Mouse (Mus musculus) hematopoietic stem cell, adult 5-6 weeks (primary cell): ENCODE results near the gene Ints1. TPM values are rescaled to one million over a fixed set of nuclear protein-coding genes. Genes with fewer than 3 reads are reported as not detected.

Experiments
- ATAC-seq, 2 experiments: fragments of 125-278 bp in 1 of 2; replicated peaks in 1 of 2; 2 replicates each; pipeline ENCODE4 v1.8.0; 2016 to 2017; ENCODE audit warnings: inconsistent platforms in 2 of 2, mild to moderate bottlenecking in 2 of 2, moderate number of reproducible peaks in 2 of 2, low read depth in 1 of 2, moderate TSS enrichment in 1 of 2; ENCODE audit not compliant: low FRiP score in 2 of 2, poor library complexity in 2 of 2, severe bottlenecking in 2 of 2, insufficient read depth in 1 of 2, low TSS enrichment in 1 of 2
- total RNA-seq: library from RNA; stranded (forward); fragments of 172-1452, 232-1000 nt; gene quantifications from 2 replicates; pipeline ENCODE4 v1.2.3, GENCODE M21; 2017

Gene Ints1
- total RNA-seq, result 31.5 and 43.9 TPM in 2 replicates

- ATAC-seq, result peak; percentile 79 to 86
Measured at GRCm38 (mm10) chr5:139775216-139775926, at the start of gene Ints1. Gene Ints1, minus strand, starts transcription at chr5:139775674.

DNA sequence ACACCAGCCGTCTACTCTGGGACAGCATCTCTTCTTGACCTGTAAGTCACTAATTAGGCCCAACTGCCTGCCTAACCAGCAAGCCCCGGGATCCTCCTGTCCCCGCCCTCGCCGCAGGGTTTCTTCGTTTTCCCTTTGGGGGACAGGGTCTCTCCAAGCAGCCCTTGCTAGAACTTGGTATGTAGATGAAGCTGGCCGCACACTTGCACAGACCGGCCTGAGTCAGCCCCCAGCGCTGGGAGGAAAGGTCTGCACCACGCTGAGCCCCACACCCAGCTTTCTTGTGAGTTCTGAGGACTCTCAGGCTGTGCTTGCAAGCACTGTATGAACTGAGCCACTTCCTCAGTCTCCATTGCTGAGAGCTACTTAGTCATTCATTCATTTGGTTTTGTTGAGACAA lies 49.1 kb upstream of the Ints1 start:
- no peak for ATAC-seq

DNA sequence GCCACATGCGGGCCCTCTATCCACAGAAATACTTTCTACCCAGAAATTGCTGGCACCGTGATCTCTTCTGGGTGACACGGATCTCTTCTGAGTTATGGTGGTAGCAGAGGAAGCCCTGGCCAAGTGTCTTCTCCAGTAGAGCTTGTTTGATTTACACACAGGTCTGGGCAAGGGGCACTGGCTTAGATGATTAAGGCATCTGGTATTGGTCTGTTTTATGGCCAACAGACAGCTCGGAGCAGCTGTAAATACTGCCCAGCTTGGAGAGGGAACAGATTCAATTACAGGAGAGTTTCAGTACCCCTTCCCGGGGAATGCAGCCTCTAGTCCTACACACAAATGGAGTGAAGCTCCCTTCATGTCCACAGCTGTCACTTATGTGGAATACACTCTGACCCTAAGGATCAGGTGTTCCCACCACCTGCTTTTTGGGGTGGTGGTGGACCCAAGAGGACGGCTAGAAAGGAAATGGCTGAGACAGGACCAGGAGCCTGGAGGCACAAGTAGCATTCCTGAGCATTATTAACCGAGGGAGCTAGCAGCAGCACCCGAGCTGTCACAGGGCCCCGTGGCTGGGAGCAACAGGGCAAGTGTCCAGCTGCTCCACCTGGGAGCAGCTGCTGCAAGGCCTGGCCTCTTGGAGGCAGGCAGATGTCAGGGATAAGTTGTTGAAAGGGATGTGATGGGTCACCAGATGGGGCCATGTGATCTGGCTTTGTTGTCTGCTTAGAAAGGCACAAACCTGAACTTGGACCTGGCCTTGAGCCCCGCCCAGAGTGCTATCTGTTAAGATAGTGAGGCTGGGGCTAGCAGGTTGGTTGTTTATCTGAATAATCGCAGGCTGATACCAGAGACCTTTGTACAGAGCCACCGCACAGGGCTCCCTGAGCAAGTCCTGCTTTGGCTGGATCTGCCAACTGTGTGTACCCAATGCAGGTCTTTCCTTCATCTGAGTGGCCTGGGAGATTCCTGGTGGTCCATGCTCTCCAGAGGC lies 46.3 kb upstream of the Ints1 start:
- no peak for ATAC-seq

- no peak for ATAC-seq
Measured at GRCm38 (mm10) chr5:139819538-139820181, 44.2 kb upstream of the Ints1 start, which contains the start of gene Tmem184a. Gene Tmem184a, minus strand, starts transcription at chr5:139819917.

GRCm38 (mm10) chr5:139818801-139819200 lies 43.3 kb upstream of the Ints1 start:
- ATAC-seq, result peak; percentile 34 to 63; a peak in 2 of 4 replicates

DNA sequence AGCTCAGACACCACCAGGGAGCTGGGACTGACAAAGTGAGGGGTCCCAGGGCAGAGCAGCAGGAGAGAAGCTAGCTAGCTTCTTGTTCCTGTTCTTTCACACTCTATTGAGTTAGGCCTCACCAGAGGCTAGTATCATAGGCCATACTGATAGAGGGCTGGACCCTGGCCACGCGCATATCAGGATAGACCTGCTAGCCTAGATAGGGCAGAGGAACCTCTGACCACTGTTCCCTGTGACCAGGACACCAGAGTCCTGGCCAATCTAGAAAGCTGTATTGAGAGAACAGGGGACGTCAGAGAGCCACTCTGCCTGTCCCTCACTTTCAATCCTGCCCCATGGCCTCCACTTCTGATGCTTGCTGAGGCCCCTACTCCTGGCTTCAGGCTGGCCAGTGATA lies 42.6 kb upstream of the Ints1 start:
- ATAC-seq, result no peak

DNA sequence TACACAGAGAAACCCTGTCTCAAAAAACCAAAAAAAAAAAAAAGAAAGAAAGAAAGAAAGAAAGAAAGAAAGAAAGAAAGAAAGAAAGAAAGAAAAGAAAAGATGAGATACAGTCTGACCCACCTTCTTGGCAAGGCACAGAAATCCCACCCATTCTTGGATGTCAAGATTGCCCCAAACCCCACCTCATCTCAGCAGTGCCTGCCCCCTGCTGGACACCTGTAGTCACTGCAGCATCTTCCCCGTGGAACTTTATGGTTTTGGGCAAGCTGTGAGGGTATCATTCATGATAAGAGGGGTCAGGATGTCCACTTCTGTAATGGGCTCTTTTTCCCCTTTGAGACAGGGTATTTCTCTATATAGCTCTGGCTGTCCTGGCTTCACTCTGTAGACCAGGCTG lies 41.8 kb upstream of the Ints1 start:
- peak in 1 of 2 experiments; percentile 34; a peak in 1 of 4 replicates for ATAC-seq

DNA sequence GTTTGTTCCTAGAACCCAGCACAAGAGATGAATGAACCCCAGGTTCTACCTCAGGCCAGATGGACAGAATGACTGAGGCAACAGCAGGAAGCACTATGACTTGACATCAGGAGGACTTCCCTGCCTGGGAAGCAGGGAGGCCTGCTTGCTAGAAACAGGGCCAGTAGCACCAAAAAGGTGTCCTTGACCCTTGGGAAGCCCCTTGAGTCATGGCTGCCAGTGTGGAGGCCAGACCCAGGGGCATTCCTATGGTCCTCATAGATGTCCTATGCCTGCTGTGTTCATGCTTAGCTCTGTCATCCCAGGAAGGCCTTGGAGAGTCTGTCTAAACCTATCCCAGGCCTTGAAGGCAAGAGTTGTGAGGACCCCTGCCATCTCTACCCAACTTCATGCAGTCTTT lies 41.0 kb upstream of the Ints1 start:
- ATAC-seq, result no peak

- ATAC-seq, result no peak
Measured at GRCm38 (mm10) chr5:139815964-139816363, 40.5 kb upstream of the Ints1 start.

- ATAC-seq, result no peak
Measured at GRCm38 (mm10) chr5:139813963-139814381, 38.5 kb upstream of the Ints1 start.

- ATAC-seq, result no peak
Measured at GRCm38 (mm10) chr5:139813126-139813490, 37.6 kb upstream of the Ints1 start.

DNA sequence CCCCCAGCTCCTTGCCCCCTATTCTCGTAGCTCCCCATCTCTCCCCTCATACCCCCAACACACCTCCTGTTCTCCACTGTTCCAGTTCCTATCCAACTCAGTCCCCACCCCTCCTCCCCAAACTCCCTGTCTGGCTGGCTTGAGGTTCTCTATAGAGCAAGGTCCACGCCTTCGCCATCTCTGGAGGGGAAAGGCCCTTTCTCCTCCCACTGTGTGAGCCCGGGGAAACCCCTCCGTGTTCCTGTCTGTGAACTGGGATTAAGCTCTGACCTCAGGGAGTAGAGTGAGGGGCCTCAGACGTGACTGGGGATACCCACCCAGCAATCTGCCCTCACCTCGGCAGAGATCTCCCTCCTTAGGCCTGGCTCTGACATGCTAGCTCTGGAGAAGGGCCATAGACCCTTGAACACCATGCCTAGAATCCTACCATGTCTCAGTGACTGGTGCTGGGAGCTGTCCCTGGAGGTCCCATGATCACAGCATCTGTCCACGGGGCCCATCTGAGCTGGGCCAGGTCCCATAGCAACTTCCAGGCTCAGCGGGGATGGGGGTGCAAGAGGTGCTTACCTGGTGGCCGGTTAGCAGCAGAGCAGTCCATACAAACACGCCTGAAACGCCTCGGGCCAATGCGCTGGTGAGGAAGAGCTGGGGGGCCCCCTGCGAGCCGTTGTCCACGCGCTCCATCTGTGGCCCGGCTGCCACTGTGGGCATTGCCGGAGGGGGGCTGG lies 37.1 kb upstream of the Ints1 start:
- no peak for ATAC-seq

GRCm38 (mm10) chr5:139811677-139812397 lies 36.4 kb upstream of the Ints1 start:
- no peak for ATAC-seq

DNA sequence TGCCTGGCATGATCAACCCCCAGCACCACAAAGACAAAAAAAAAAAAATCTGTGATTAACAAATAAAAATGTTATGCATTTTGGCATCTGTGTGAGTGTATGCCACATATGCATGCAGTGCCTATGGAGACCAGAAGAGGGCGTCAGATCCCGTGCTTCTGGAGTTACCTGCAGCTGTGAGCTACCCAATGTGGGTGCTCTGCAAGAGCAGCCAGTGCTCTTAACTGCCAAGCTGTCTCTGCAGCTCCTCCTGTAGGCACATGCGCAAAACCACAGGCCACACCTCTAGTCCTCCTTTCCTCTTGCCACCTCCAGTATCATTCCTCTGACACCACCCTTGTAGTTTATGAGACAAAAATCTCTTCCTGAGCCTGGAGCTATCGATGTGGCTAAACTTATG lies 33.9 kb upstream of the Ints1 start:
- no peak for ATAC-seq

GRCm38 (mm10) chr5:139805924-139806323 lies 30.4 kb upstream of the Ints1 start:
- no peak for ATAC-seq

- peak in 1 of 2 experiments; percentile 2; a peak in 1 of 4 replicates for ATAC-seq
Measured at GRCm38 (mm10) chr5:139804573-139805111, 29.2 kb upstream of the Ints1 start.
